Mouse (Mus musculus) brain, embryonic 18.5 days (tissue): ENCODE measurements around the gene Fam129b.
A peak's percentile ranks its signal among the peaks of the same experiment; 100 is the strongest.

Experiments used
- DNase-seq: peaks from one replicate; pipeline ENCODE4 v3.0.0-alpha.2; 2012; ENCODE audit warnings: low read depth, low spot score

The Fam129b gene

DNA sequence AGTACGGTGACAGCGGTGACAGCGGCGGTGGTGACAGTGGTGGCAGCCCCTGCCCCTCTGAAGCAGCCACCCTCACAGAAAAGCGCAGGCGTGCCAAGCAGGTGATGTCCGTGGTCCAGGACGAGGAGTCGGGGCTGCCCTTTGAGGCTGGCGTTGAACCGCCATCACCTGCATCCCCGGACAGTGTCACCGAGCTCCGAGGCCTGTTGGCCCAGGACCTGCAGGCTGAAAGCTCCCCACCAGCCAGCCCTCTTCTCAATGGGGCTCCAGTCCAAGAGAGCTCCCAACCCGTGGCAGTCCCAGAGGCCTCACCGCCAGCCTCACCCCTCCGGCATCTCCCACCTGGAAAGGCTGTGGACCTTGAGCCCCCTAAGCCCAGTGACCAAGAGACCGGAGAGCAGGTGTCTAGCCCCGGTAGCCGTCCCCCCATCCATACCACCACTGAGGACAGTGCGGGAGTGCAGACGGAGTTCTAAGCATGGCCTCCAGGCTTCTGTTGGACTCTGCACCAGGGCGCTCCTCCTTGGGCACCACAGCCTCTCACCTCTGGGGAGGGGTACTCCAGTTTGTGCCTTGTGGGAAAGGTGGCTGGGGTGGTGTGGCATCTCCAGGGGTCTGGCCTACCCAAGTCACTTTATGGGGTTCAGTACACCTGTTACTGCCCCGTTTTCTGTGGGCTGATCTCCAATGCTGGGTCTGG is 47.8 kb downstream of the Fam129b start:
- DNase-seq, result no peak

DNA sequence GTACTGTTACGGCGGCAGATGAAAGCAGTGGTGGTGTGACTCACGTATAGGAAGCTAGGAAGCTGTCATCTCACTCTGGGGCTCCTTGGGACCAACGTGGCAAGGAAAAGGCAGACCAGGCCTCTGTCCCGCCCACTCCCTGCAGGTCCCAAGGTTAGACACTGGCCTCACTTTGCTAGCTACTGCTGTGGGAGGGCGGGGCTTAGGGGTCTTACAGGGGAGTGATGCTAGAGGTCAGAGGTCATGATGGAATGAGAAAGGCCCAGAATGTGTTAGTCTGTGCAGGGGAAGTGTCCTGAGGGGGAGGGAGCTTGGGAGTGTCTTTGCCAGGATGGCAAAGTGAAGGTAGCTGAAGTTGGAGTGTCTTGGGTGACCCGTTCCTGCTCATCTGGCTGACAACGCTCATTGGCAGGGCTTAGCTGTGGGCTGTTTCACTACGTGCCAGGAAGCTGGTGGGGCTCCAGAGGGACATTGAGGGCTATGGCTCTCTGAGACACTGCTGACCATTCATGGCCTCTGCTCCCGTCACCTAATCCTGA is 48.5 kb downstream of the Fam129b start:
- no peak for DNase-seq

DNA sequence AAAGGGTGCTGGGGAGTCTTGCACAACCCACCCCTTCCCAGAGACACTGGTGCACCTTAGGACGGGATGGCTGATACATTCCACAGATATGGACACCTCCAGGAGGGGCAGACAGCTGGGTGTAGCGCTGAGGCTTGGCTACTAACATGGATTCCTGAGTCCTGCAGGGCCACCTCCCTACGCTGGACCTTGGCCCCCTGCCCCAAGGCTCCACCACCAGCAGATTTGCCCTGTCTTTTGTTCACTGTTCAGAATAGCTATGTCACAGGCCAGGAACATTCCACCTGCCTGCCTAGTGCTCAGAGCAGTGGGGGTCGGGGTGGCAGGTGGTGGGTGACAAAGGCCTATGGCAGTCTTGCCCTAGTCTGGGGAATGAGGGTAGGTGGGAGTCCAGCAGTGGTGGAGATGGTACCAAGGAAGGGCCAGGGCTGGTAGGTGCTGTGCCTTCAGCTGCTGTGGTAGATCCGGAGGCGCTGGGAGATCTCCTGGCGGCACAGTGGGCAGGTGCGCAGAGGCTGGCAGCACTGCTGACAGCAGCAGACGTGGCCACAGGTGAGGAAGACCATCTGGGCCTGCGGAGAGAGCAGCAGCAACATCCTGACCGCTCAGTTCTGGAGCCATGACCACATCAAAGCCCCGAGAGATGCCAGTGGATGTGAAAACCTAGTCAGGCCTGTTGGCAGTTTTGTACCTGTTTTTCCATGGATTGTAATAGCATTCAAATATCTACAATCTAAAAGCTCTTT is 50.6 kb downstream of the Fam129b start:
- DNase-seq, result no peak

DNA sequence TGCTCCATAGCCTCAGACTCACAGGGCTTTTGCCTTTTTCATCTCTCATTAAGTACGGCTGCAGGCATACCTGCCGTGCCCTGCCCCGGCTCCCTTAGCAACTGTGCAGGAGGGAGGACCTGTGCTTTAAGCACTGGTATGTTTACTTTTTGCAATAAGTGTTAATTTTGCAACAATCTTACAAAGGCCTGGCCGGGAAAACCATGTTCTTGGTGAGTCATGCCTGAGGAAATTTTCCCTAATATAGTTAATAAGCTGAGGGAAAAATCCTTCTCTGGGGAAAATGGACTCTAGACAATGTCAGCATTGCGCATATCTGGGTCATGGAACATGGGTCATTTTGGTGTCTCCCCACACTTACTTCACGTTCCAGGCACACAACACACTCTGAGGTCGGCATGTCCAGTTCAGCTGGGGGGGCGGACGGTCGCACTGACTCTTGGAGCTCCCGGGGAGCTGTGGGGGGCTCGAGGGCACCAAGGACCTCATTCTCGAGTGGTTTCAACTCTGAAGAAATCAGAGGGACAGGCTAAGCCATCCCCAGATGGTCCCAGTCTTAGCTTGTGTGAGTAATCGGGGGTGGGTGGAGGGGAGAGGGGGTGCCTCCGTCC is 51.8 kb downstream of the Fam129b start:
- DNase-seq, result no peak

DNA sequence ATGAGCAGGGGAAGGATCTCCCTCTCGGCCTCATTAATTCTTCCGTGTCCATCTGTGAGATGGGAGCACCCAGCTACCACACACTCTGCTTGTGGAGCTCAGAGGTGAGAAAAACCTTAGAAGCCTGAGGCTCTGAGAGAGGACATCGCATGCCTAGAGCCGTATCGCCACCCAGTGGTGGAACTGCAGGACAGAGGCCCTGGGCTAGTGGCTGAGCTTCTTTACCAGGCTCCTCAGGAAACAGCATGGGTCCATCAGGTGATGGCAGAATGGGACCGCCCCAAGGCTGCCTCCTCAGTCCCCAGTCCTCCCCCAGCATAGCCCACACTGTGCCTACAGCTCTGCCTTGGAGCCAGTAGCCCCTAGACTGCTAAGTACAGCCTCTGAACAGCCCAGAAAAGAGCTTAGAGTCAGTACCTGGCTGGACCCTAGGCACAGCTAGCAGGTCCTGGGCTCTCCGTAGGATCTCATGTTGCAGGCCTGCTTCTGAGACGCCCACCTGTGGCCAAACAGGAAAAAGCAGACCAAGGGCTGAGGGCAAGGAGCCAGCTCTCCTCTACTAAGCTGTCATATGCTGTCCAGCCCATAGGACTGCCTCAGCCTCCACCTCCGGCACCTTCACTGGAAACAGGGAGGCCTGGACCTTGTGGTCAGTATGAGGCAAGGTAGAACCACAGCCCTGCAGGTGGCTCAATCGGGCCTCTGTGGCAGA is 52.5 kb downstream of the Fam129b start:
- DNase-seq, result no peak

DNA sequence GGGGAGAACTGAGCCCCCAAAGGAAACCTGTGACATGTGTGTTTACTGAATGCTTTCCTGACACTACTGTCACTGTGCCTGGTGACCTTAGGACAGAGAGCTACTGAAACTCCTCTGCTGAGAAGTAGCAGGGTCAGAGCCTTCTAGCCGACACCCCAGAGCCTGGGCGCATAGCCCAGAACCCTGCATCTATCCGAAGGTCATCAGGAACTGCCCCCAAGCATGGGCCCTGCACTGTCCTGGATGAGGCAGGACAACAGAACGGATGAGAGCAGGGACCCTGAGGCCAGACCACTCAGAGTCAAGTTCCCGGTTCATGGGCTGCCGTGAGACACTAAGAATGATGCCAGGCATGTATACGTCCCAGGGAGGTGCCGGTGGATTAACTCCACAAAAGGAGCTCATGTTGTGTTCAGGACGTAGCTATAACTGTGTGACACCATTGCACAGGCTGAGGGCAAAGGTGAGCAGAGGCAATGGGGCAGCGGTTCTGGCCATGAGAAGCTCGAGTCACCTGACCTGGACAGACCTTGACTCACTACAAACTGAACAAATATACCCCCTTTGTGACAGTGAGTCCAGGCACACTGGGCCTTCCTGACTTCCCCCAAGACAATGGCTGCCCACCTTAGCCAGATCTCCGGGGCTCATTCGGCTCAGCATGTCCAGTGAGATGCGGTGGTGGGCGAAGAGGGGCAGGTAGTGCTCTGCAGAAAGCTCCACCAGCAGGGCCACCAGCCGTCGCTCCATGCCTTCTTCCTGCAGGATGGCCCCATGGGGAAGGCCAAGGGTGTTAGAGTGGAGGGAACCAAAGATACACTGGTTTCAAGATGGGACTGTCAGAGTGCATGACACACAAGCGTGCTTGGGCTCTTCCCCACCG is 53.3 kb downstream of the Fam129b start:
- DNase-seq, result no peak

DNA sequence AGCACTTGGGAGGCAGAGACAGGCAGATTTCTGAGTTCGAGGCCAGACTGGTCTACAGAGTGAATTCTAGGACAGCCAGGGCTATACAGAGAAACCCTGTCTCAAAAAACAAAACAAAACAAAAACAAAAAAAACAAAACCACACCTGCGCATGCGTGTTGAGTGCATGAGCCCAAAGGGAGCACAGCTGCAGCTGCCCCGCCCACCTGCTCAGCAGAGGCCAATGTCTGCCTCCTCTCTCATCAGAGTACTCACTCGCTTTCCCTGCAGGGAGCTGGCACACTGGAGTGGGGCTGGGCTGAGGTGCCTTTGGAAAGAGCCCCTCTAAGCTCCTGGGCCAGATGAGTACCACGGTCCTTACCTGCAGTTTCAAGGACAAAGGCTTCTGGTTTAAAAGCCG is 55.8 kb downstream of the Fam129b start:
- DNase-seq, result no peak

DNA sequence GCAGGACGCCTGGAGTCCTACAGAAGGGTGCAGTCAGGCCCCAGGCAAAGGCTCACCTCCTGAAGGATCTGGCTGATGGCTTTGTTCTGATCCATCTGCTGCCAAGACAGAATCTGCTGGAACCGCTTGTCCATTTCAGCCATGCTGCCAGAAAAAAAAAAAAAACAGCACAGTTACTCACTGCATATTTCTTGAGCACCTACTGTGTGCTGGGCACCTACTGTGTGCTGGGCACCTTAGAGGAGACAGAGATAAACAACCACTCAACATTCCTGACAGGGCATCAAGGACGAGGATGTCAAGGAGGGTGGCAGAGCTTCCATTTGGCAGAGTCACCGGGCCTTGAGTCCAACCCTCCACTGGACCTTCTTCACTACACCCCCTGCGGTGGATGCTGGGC is 62.8 kb downstream of the Fam129b start:
- no peak for DNase-seq

DNA sequence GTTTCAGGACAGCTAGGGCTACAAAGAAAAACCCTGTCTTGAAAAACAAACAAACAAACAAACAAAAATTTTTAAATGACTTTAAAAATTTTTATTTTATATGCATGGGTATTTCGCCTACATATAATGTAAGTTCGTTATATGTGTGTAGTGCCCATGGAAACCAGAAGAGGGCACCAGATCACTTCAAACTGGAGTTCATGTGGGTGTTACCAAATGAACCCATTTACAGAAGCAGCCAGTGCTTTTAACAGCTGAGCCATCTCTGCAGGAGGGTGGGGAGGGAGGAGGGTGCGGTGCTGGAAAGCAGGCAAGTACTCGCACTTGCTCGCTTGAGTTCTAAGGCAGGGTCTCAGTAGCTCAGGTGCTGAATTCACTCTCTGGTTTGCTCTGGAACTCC is 63.5 kb downstream of the Fam129b start:
- DNase-seq, result no peak

DNA sequence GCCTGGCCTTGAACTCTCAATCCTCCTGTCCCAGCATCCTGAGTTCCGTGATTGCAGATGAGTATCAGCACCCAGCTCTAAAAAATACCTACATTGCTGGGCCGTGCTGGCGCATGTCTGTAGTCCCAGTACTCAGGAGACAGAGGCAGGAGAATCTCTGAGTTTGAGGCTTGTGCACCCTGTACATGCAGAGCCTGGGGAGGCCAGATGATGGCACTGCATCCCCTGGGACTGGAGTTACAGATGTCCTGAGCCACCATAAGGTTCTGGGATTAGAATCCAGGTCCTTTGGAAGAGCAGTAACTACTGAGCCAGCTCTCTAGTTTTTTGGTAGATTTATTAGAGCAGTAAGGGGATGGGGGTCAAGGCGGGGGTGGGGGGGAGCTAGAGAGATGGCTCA is 64.6 kb downstream of the Fam129b start:
- no peak for DNase-seq

DNA sequence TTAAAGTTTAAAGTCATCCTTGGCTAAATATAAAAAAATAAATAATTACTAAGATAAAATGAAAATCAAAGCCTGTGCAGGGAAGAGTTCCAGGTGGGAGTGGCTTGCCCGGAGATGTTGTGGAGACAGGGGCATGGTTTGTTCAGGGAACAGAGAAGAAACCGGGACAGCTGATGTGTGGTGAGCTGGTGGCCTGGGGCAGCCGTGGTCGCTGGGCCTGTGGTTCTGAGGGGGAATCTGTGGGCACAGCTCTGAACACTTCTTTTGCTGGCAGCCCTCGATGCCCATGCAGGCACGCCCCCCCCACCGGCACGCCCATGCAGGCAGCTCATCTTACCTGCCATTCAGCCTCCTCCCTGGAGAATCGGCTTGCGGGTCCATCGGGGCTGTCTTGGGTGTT is 71.5 kb downstream of the Fam129b start:
- no peak for DNase-seq

DNA sequence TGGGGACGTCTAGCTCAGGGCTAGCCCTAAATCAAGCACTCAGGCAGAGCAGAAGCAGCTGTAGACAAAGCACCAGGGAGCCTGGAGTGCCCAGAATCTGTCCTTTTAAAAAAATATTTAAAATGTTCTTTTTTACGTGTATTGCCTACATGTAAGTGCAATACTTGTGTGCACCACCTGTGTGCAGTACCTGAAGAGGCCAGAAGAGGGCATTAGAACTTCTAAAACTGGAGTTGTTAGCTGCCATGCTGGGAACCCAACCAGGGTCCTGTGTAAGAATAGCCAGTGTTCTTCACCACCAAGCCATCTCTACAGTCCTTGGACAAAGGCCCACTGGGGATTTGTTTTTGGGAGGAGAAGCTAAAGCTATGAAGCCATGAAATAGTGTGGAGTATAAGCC is 78.7 kb downstream of the Fam129b start:
- no peak for DNase-seq

DNA sequence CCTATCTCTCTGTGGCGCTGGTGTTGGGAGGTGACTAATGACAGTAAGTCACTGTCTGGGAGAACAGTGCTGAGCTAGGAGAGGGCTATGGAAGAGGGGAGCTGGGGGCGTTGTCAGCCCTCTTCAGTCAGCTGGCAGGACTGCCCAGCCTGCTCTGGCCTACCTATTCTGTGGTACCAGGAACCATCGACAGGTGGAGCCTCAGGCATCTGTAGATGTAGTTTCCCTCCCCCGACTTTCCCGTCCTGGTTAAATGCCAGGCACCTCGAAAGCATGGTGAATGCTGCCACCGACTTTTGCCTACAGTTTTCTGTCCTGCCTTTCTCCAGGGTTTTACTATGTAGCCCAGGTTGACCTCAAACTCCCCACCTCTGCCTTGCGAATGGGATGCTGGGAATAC is 81.4 kb downstream of the Fam129b start:
- DNase-seq, result no peak

DNA sequence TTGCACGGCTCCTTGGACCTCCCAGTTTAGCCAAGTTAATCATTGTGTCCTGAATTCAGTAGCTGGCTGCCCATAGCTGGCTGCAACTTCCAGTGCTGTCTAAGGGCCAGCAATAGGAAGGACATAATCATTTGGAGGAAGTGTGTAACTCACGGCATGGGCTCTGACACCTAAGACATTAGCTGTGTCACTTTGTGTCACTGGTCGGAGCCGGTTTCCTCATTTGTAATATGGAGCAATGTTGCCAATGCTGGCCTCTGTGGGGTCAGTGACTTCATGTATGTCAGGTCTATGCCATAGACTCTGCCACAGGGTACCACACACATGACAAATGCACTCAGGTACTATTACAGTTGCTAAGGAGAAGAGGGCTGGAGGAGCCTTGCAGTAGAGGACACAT is 84.4 kb downstream of the Fam129b start:
- DNase-seq, result no peak

DNA sequence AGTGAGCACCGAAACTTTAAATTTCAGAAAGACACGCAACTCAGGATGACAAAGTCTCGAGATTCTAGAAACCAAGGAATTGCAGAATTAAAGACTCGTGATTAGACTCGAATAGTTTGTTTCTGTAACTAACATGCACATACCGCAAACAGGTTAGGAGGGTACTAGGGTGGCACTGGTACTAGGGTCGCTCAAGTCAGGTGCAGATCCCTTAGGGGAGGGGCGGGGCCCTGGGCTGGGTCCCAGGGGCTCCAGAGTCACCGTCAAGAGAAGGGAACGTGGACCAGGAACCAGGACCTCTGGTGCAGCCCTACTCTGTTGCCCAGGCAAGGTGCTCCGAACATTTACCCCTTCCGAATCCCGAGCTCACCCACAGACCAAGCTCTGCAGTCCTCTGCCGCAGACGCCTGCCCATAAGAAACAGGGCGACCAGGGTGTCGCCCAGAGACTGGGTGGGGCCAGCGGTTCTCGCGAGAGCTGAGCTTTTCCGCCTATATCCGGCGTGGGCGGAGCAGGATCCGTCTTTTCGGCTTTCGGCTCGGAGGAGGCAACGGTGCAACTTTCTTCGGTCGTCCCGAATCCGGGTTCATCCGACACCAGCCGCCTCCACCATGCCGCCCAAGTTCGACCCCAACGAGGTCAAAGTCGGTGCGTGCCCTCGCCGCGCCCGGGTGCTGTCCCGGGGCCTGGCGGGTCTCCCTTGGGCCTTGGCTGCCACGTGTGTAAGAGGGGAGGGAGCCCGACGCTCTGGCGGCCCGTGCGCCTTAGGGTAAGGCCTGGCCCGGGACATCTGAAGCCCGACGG is 85.5 kb downstream of the Fam129b start, which contains the start of the genes Rpl12 and Lrsam1:
Gene Rpl12 (plus strand): TSS at position 368 of the 804 bp plus-strand sequence.
Gene Lrsam1 (minus strand): TSS at position 423 of the 804 bp plus-strand sequence.
- peak; percentile 83 for DNase-seq

DNA sequence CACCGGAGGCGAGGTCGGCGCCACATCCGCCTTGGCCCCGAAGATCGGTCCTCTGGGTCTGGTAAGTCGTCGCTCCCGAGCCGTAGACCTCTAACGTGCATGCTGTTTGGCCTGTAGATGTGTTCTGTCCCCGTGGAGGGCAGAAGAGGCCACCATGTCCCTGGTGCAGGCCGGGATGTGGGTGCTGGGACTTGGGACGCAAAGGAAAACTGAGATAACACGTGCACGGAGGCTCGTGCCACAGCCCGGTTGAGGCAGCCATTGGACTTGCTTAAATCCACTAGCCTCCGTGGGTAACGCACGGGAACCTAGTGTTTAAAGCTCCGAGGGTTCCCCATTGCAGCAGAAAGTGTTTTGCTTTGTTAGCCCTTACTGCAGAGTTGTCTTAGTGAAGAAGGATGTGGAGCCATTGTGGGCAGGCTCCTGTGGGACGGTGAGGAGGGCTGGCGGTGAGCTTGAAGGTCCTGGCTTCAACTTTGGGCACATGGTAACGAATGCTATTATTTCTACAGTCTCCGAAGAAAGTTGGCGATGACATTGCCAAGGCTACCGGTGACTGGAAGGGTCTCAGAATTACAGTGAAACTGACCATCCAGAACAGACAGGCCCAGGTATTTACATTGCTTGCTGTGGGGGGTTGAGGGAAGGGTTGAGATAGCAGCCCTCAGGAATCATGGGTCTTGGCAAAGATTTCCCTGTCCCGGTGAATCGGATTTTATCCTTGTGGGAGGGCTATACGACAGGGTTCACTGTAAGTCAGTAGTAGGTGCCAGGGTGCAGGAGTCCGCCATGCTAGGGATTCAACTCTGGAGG is 86.4 kb downstream of the Fam129b start:
- no peak for DNase-seq

DNA sequence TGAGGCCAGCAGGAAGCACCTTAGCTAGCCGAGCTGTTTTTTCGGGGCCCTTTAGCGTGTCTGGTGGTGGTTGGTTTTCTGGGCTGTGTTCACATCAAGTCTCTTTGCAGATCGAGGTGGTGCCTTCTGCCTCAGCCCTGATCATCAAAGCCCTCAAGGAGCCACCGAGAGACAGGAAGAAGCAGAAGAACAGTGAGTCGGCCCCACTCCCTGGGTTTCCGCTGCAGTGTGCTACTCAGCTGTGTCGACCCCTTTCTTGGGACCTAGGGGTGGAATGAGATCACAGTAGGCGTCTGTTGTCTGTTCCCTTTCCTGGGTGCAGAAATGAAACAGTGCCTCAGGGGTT is 86.9 kb downstream of the Fam129b start:
- DNase-seq, result no peak

DNA sequence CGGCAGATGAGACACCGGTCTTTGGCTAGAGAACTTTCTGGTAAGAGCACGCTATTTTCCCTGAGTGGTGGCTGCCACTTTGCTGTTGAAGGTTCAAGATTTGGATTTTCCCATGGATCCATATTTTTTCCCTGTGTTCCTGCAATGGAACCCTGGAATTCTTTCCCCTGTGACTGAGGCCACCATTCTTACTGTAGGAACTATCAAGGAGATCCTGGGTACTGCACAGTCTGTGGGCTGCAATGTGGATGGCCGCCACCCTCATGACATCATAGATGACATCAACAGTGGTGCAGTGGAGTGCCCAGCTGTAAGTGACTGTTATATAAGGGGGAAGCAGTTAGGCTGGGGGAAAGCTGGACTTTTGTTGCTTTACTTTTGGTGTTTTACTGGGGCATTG is 87.6 kb downstream of the Fam129b start:
- no peak for DNase-seq

DNA sequence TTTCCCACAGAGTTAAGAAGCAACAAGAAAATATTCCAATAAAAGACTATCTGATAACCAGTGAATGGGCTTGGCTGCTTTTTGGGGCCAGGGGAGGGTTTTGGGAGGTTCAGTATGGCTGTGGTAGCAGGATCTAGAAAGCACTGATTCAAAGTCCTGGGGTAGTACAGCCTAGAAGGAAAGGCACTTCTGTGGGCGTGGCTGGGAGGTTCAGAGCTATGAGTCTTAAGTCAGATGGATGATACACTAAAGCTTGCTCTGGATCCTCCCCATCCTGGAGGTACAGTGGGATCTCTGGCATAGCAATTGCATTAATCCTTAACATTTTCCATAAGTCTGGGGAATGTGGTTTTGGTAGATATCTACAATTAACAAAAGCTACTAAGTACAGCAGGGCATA is 88.1 kb downstream of the Fam129b start:
- DNase-seq, result no peak
